Mouse (Mus musculus) embryo, embryonic 11.5 days (tissue): ENCODE data around the gene Fuca1.
A peak's percentile ranks its signal among the peaks of the same experiment; 100 is the strongest.
"Not testable (repeated sequence)": the region's sequence is repeated elsewhere in the genome, so short reads cannot be mapped to it uniquely, and the experiment has no call there.

Experiments
- DNase-seq: peaks from one replicate; pipeline ENCODE4 v3.0.0-alpha.2; 2012; ENCODE audit warnings: low read depth, low spot score

Gene Fuca1

GRCm38 (mm10) chr4:135980223-135980622 lies 59.7 kb downstream of the Fuca1 start:
- DNase-seq, result not testable (repeated sequence)

GRCm38 (mm10) chr4:135981524-135982063 lies 61.1 kb downstream of the Fuca1 start:
- DNase-seq, result no peak

GRCm38 (mm10) chr4:135984556-135984955 lies 64.0 kb downstream of the Fuca1 start:
- DNase-seq, result no peak

GRCm38 (mm10) chr4:135985193-135985592 lies 64.7 kb downstream of the Fuca1 start:
- DNase-seq, result no peak

GRCm38 (mm10) chr4:135985769-135986168 lies 65.2 kb downstream of the Fuca1 start:
- DNase-seq, result no peak

- DNase-seq, result no peak
Measured at GRCm38 (mm10) chr4:135986301-135986942, 65.9 kb downstream of the Fuca1 start.

GRCm38 (mm10) chr4:135986943-135987710 lies 66.6 kb downstream of the Fuca1 start, which contains the start of gene Pithd1:
TSS of gene Pithd1 (minus strand) at chr4:135987264.
- peak; percentile 91 for DNase-seq

GRCm38 (mm10) chr4:135987714-135988113 lies 67.2 kb downstream of the Fuca1 start:
- no peak for DNase-seq
